Mouse (Mus musculus): ENCODE data around the gene Miga1. TPM values are rescaled to one million over a fixed set of nuclear protein-coding genes. Genes with fewer than 3 reads are reported as not detected.

The Miga1 gene
- 3.5 and 3.6 TPM in 2 replicates for polyA plus RNA-seq (2015; fragmentation: Nextera tagmentation; extraction: Ambion mirVana)

GRCm38 (mm10) chr3:152339862-152340557 is at the start of gene Miga1:
TSS of gene Miga1 (minus strand) at chr3:152340407.
- peak; percentile 68 for DNase-seq (ENCODE audit: low spot score)
- Histone ChIP-seq H3K27ac (replicated peaks) (peak within 1 kb of the TSS; percentile 71), H3K4me1 (replicated peaks; ENCODE audit: control insufficient read depth, insufficient read depth) (no peaks in the 10 kb centered on the region), H3K4me2 (replicated peaks; ENCODE audit: low read depth) (peak within 1 kb of the TSS; percentile 87), H3K9me3 (ENCODE audit: control insufficient read depth, low read length) (no peaks in the 10 kb centered on the region), H3K27me3 (ENCODE audit: control insufficient read depth, insufficient read depth, low read length) (no peaks in the 10 kb centered on the region), H3K4me3 (ENCODE audit: low read depth, low read length) (peak within 1 kb of the TSS; percentile 80), H3K36me3 (ENCODE audit: control insufficient read depth, insufficient read depth, low read length) (no peaks in the 10 kb centered on the region), H3K9ac (ENCODE audit: low read length) (peak within 1 kb of the TSS; percentile 80)
- 2% methylated on average over 54 of the region's 54 CpGs for WGBS
- peak; percentile 84 for ATAC-seq (ENCODE audit: low FRiP score, low TSS enrichment)
- TF ChIP-seq CTCF (IDR thresholded peaks at IDR 0.05; ENCODE audit: low read depth) (no peak), EP300 (optimal IDR thresholded peaks at IDR 0.05) (no peak)

- DNase-seq (ENCODE audit: low spot score): no peak
- H3K4me3 ChIP-seq (ENCODE audit: low read depth, low read length): no peak overlapping the region
- no peak overlapping the region for H3K9ac ChIP-seq (ENCODE audit: low read length)
- H3K9me3 ChIP-seq (ENCODE audit: control insufficient read depth, low read length): no peaks in the 10 kb centered on the region
- H3K36me3 ChIP-seq (ENCODE audit: control insufficient read depth, insufficient read depth, low read length): peaks cover 8% of the 10 kb centered on the region; the same call in 1 of the 2 replicates
- no peak for ATAC-seq (ENCODE audit: low FRiP score, low TSS enrichment)
- no peaks in the 10 kb centered on the region for H3K27me3 ChIP-seq (ENCODE audit: control insufficient read depth, insufficient read depth, low read length)
- no peak overlapping the region for H3K27ac ChIP-seq (replicated peaks)
- no peak for TF ChIP-seq CTCF (IDR thresholded peaks at IDR 0.05; ENCODE audit: low read depth)
- TF ChIP-seq EP300 (optimal IDR thresholded peaks at IDR 0.05): no peak
- no peak overlapping the region for H3K4me2 ChIP-seq (replicated peaks; ENCODE audit: low read depth)
- no peaks in the 10 kb centered on the region for H3K4me1 ChIP-seq (replicated peaks; ENCODE audit: control insufficient read depth, insufficient read depth)
- WGBS: 71% methylated on average over 11 of the region's 11 CpGs
Measured at GRCm38 (mm10) chr3:152384106-152384505, 43.9 kb upstream of the Miga1 start.

GRCm38 (mm10) chr3:152376063-152376462 is 35.9 kb upstream of the Miga1 start:
- Histone ChIP-seq H3K4me3 (ENCODE audit: low read depth, low read length) (no peak overlapping the region), H3K9me3 (ENCODE audit: control insufficient read depth, low read length) (no peaks in the 10 kb centered on the region), H3K36me3 (ENCODE audit: control insufficient read depth, insufficient read depth, low read length) (peaks cover 12% of the 10 kb centered on the region; the same call in 1 of the 2 replicates), H3K9ac (ENCODE audit: low read length) (no peak overlapping the region), H3K4me1 (replicated peaks; ENCODE audit: control insufficient read depth, insufficient read depth) (0 out of 2 replicates have a peak, but pooled peaks cover 2% of the 10 kb centered on the region), H3K27me3 (ENCODE audit: control insufficient read depth, insufficient read depth, low read length) (no peaks in the 10 kb centered on the region), H3K27ac (replicated peaks) (no peak overlapping the region), H3K4me2 (replicated peaks; ENCODE audit: low read depth) (no peak overlapping the region)
- TF ChIP-seq CTCF (IDR thresholded peaks at IDR 0.05; ENCODE audit: low read depth) (no peak), EP300 (optimal IDR thresholded peaks at IDR 0.05) (no peak)
- ATAC-seq (ENCODE audit: low FRiP score, low TSS enrichment): no peak
- no peak for DNase-seq (ENCODE audit: low spot score)
- WGBS: 71% methylated on average over 4 of the region's 4 CpGs

GRCm38 (mm10) chr3:152364181-152364580 is 24.0 kb upstream of the Miga1 start:
- no peak for DNase-seq (ENCODE audit: low spot score)
- Histone ChIP-seq H3K36me3 (ENCODE audit: control insufficient read depth, insufficient read depth, low read length) (peaks cover 25% of the 10 kb centered on the region; the same call in 1 of the 2 replicates), H3K27ac (replicated peaks) (no peak overlapping the region), H3K9ac (ENCODE audit: low read length) (no peak overlapping the region), H3K4me1 (replicated peaks; ENCODE audit: control insufficient read depth, insufficient read depth) (no peaks in the 10 kb centered on the region), H3K4me2 (replicated peaks; ENCODE audit: low read depth) (no peak overlapping the region), H3K27me3 (ENCODE audit: control insufficient read depth, insufficient read depth, low read length) (no peaks in the 10 kb centered on the region), H3K4me3 (ENCODE audit: low read depth, low read length) (no peak overlapping the region), H3K9me3 (ENCODE audit: control insufficient read depth, low read length) (no peaks in the 10 kb centered on the region)
- TF ChIP-seq EP300 (optimal IDR thresholded peaks at IDR 0.05) (no peak), CTCF (IDR thresholded peaks at IDR 0.05; ENCODE audit: low read depth) (no peak)
- 83% methylated on average over 2 of the region's 2 CpGs for WGBS
- ATAC-seq (ENCODE audit: low FRiP score, low TSS enrichment): no peak

- DNase-seq (ENCODE audit: low spot score) (no peak), ATAC-seq (ENCODE audit: low FRiP score, low TSS enrichment) (no peak)
- no peaks in the 10 kb centered on the region for H3K4me1 ChIP-seq (replicated peaks; ENCODE audit: control insufficient read depth, insufficient read depth)
- H3K9ac ChIP-seq (ENCODE audit: low read length): no peak overlapping the region
- TF ChIP-seq EP300 (optimal IDR thresholded peaks at IDR 0.05) (no peak), CTCF (IDR thresholded peaks at IDR 0.05; ENCODE audit: low read depth) (no peak)
- no peak overlapping the region for H3K4me3 ChIP-seq (ENCODE audit: low read depth, low read length)
- H3K9me3 ChIP-seq (ENCODE audit: control insufficient read depth, low read length): no peaks in the 10 kb centered on the region
- no peak overlapping the region for H3K4me2 ChIP-seq (replicated peaks; ENCODE audit: low read depth)
- 81% methylated on average over 7 of the region's 7 CpGs for WGBS
- no peaks in the 10 kb centered on the region for H3K27me3 ChIP-seq (ENCODE audit: control insufficient read depth, insufficient read depth, low read length)
- peaks cover 11% of the 10 kb centered on the region; the same call in 1 of the 2 replicates for H3K36me3 ChIP-seq (ENCODE audit: control insufficient read depth, insufficient read depth, low read length)
- H3K27ac ChIP-seq (replicated peaks): no peak overlapping the region
Measured at GRCm38 (mm10) chr3:152359151-152359550, 18.9 kb upstream of the Miga1 start.

GRCm38 (mm10) chr3:152356751-152357150 is 16.5 kb upstream of the Miga1 start:
- H3K27me3 ChIP-seq (ENCODE audit: control insufficient read depth, insufficient read depth, low read length): no peaks in the 10 kb centered on the region
- H3K9ac ChIP-seq (ENCODE audit: low read length): no peak overlapping the region
- WGBS: 91% methylated on average over 9 of the region's 9 CpGs
- DNase-seq (ENCODE audit: low spot score): no peak
- TF ChIP-seq CTCF (IDR thresholded peaks at IDR 0.05; ENCODE audit: low read depth) (no peak), EP300 (optimal IDR thresholded peaks at IDR 0.05) (no peak)
- H3K9me3 ChIP-seq (ENCODE audit: control insufficient read depth, low read length): no peaks in the 10 kb centered on the region
- H3K4me3 ChIP-seq (ENCODE audit: low read depth, low read length): no peak overlapping the region
- H3K36me3 ChIP-seq (ENCODE audit: control insufficient read depth, insufficient read depth, low read length): 0 out of 2 replicates have a peak, but pooled peaks cover under 1% of the 10 kb centered on the region
- ATAC-seq (ENCODE audit: low FRiP score, low TSS enrichment): no peak
- no peak overlapping the region for H3K27ac ChIP-seq (replicated peaks)
- no peaks in the 10 kb centered on the region for H3K4me1 ChIP-seq (replicated peaks; ENCODE audit: control insufficient read depth, insufficient read depth)
- no peak overlapping the region for H3K4me2 ChIP-seq (replicated peaks; ENCODE audit: low read depth)

Data from stomach, postnatal 0 days (tissue).